Mouse (Mus musculus): Measurements from ENCODE around the gene Snx5.

DNA sequence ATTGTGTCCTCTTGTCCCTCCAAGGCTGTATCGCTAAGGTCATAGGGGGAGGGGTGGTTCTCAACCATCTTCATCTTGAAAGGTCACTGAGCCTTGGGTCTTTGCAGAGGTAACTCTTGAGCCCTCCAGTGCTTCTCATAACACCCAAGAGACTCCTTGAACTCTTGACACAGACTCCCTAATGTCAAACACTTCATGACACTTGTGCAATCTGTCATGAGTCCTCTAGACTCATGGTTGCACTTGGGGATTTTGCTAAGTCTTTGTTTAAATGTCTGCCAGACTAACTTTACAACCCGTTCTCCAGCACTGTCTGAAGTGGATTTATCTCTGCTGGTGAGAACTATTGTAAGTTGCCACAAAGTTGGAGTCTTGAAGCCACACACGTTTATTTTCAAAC, 61.3 kb downstream of the Snx5 start:
- TF ChIP-seq CTCF (IDR thresholded peaks at IDR 0.05) = no peak
- peak; percentile 94 for TF ChIP-seq EP300 (IDR thresholded peaks at IDR 0.05)

All from lung, postnatal 0 days (tissue).